Mouse (Mus musculus) heart, postnatal 0 days (tissue): ENCODE data around the gene Zkscan6.

Experiments used
- CTCF ChIP-seq: IDR thresholded peaks from 2 replicates; pipeline ENCODE4 v1.5.1; 2016; ENCODE audit warnings: antibody characterized with exemption, control low read depth, low read depth
- EP300 ChIP-seq: IDR thresholded peaks from 2 replicates; pipeline ENCODE4 v1.6.1; 2016; ENCODE audit warnings: antibody characterized with exemption, low read depth

GRCm38 (mm10) chr11:65759350-65759749, 47.6 kb upstream of the Zkscan6 start:
- TF ChIP-seq CTCF (no peak), EP300 (no peak)
